Mouse (Mus musculus) stomach, postnatal 0 days (tissue): ENCODE measurements at regions not wholly inside any gene's neighbourhood (a gene's known extent, or its start where the extent isn't known, plus 50 kb on each side); places are given as distances from the start of the nearest gene placed in this dataset.

ENCODE experiments used
- ATAC-seq: fragments of 200-750 bp; cut with Nextera tagmentation; 2 replicates; pipeline ENCODE4 v1.8.0; 2017; ENCODE audit not compliant: low FRiP score, low TSS enrichment
- DNase-seq: peaks from one replicate; pipeline ENCODE4 v3.0.0-alpha.2; 2016; ENCODE audit warnings: low spot score
- H3K27ac ChIP-seq: fragments of 300-500 bp; sonication (generic); replicated peaks from 2 replicates; pipeline ENCODE4 v1.5.1; 2014; ENCODE audit warnings: mild to moderate bottlenecking, control low read depth
- H3K27me3 ChIP-seq: fragments of 300-500 bp; sonication (generic); 2 replicates; pipeline ENCODE4 v1.6.1; 2014; ENCODE audit warnings: low read length; ENCODE audit not compliant: control insufficient read depth, insufficient read depth
- H3K36me3 ChIP-seq: fragments of 300-500 bp; sonication (generic); 2 replicates; pipeline ENCODE4 v1.6.1; 2014; ENCODE audit warnings: low read length, mixed read lengths; ENCODE audit not compliant: control insufficient read depth, insufficient read depth
- H3K4me1 ChIP-seq: fragments of 300-500 bp; sonication (generic); replicated peaks from 2 replicates; pipeline ENCODE4 v1.6.1; 2014; ENCODE audit warnings: antibody characterized with exemption; ENCODE audit not compliant: control insufficient read depth, insufficient read depth
- H3K4me2 ChIP-seq: fragments of 300-500 bp; sonication (generic); replicated peaks from 2 replicates; pipeline ENCODE4 v1.6.1; 2014; ENCODE audit warnings: low read depth, mild to moderate bottlenecking, control low read depth, moderate library complexity
- H3K4me3 ChIP-seq: fragments of 300-500 bp; sonication (generic); 2 replicates; pipeline ENCODE4 v1.5.1; 2014; ENCODE audit warnings: low read depth, low read length, control low read depth
- H3K9ac ChIP-seq: fragments of 300-500 bp; sonication (generic); 2 replicates; pipeline ENCODE4 v1.6.1; 2014; ENCODE audit warnings: mild to moderate bottlenecking, low read length, control low read depth, mixed read lengths
- H3K9me3 ChIP-seq: fragments of 300-500 bp; sonication (generic); 2 replicates; pipeline ENCODE4 v1.6.1; 2016; ENCODE audit warnings: low read length; ENCODE audit not compliant: control insufficient read depth
- CTCF ChIP-seq: IDR thresholded peaks from 2 replicates; pipeline ENCODE4 v1.5.1; 2016; ENCODE audit warnings: antibody characterized with exemption, low read depth, mild to moderate bottlenecking, moderate library complexity
- EP300 ChIP-seq: optimal IDR thresholded peaks from 2 replicates; pipeline ENCODE3; 2016; ENCODE audit warnings: antibody characterized with exemption
- WGBS: fragments of 180-500 bp; shearing (Covaris S2); extraction: QIAGEN DNeasy Blood & Tissue Kit; methylation state at CpG from one replicate; pipeline ENCODE4 v1.1.7; 2014; 5-methylcytosine and 5-hydroxymethylcytosine counted together

DNA sequence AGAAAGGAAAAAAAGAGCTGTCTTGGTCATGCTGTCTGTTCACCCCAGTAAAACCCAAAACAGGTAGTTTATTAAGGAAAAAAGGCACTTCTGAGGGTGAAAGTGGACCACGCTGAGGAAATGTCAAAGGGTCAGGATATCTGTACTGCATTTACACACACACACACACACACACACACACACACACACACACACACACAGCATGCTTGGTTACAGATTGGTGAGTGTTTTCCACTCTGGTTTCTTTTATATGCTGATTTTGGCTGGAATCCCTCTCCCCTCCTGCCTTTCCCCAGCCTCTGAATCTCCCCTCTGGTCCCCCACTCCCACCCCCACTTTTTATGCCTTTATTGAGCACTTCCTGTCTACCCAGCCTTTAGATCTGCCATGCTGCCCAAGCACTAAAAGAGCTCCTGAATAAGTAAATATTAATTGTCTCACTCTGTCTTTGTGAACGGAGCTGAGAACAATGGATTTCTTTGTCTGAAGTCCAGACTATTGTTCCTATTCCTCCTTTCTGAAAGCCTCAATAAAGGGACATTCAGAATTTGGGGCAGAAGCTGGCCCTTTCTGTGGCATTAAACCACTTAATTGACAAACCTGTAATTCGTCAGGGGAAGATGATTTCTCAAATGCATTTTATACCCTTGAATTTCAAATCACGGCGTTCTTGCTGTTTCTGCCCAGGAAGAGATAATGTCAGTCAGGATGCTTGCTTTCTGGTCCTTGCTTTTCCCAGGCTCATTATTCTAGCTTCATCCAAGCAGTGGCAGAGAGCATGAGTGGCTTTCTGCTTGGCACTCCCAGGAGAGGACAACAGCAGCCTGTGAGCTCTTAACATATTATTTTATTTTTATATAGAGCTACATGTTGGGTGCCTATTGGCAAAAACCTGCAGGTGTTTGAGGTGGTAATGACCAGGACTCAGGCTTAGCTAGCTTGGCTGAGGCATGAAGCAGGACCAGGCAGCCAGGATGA is 187.8 kb downstream of the Zfp619 start:
- Histone ChIP-seq H3K4me2 (no peak overlapping the region), H3K27ac (no peak overlapping the region), H3K4me3 (no peak overlapping the region), H3K4me1 (no peaks in the 10 kb centered on the region), H3K9me3 (no peaks in the 10 kb centered on the region), H3K27me3 (no peaks in the 10 kb centered on the region), H3K36me3 (no peaks in the 10 kb centered on the region), H3K9ac (no peak overlapping the region)
- DNase-seq = no peak
- 48% methylated on average over 5 of the region's 5 CpGs for WGBS
- no peak for ATAC-seq
- TF ChIP-seq EP300 (no peak), CTCF (no peak)

DNA sequence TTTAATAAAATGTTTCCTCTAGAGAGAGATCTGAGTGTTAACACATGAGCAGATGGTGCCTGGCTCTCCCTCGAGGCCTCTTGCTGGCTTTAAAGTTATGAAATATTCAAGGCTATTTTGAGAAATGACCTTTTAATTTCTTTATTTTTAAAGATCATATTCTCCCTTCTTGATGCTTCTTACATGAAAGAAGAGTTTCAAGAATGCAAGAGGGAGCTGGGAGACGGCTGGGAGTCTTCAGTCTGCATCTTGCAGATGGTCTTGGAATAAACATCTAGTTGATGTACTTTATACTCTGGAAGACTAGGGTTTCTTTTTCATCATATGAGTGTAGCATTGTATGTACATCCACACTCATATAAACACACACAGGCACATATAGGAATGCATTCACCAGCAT is 189.0 kb downstream of the Zfp619 start:
- Histone ChIP-seq H3K9ac (no peak overlapping the region), H3K4me3 (no peak overlapping the region), H3K4me2 (no peak overlapping the region), H3K36me3 (no peaks in the 10 kb centered on the region), H3K27me3 (no peaks in the 10 kb centered on the region), H3K4me1 (no peaks in the 10 kb centered on the region), H3K9me3 (no peaks in the 10 kb centered on the region), H3K27ac (no peak overlapping the region)
- ATAC-seq (no peak), DNase-seq (no peak)
- 49% methylated on average over 2 of the region's 2 CpGs for WGBS
- TF ChIP-seq EP300 (no peak), CTCF (no peak)

DNA sequence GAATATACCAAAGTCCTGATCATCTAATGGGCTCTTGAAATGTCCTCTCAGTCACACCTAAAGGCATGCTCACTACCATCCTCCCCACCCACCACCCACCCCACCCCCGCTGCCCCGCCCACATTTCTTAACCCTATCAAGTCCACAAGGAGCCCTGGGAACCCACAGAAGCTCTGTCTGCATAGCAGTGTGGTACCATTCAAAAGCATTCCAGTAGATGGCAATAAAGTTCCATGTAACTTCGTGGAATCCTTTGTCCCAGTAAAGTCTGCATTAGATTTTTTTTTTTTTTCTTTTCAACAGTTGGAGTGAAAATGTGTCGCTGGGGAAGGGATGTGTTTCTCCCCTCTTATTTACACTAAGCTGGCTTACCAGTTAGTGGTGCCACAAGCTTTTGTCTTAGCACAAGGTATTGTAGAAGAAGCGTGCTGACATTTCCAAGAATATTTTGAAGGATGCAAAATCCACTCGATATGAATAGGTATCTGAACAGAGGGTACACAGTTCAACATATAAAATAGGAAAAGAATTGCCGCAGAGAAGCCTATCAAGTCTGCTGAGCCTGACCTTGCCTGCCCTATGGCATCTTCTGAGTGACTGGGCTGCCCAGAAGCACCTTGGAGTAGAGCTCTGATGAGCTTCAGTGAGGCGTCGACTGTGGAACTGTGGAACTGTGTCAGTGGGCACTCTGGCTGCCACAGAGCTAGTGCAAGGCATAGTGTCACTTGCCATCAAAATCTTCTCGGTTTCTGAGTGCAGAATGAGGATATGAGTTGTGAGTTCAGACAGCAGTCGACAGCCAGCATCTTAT is 199.0 kb downstream of the Zfp619 start:
- TF ChIP-seq CTCF (peak; percentile 65), EP300 (no peak)
- no peak overlapping the region for H3K4me2 ChIP-seq
- WGBS = 20% methylated on average over 11 of the region's 11 CpGs
- H3K4me1 ChIP-seq = no peaks in the 10 kb centered on the region
- ATAC-seq = no peak
- no peaks in the 10 kb centered on the region for H3K9me3 ChIP-seq
- H3K4me3 ChIP-seq = no peak overlapping the region
- no peak for DNase-seq
- H3K9ac ChIP-seq = no peak overlapping the region
- H3K27ac ChIP-seq = no peak overlapping the region
- H3K27me3 ChIP-seq = no peaks in the 10 kb centered on the region
- no peaks in the 10 kb centered on the region for H3K36me3 ChIP-seq

DNA sequence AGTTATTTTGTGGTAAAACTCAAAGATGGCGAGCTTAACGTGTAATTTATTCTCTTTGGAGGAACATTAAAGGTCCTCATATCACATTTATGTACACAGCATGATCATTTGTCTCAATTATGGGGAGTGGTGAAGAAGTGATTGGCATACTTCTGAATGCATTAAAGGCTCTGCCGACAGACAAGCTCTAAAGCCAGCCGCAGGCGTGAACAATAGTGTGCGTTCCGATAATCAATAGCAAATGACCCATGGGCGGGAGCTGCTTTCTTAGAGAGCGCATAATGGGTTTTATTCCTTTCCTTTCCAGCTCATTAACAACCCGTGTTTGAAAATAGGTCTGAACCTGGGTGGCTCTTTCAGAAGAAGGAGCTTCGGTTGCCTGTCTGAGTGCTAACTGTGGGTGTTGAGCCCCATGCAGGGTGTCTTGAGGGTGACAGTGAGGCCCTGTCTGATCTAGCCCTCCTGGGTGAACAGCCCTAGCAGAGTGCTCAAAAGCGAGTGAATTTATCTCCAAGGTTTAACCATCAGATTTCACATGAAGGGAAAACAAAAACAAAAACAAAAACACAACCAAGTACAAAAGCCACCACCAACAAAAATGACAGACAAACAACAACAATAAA is 210.5 kb downstream of the Zfp619 start:
- Histone ChIP-seq H3K4me3 (no peak overlapping the region), H3K27ac (no peak overlapping the region), H3K4me2 (no peak overlapping the region), H3K9me3 (no peaks in the 10 kb centered on the region), H3K4me1 (no peaks in the 10 kb centered on the region), H3K27me3 (no peaks in the 10 kb centered on the region), H3K9ac (no peak overlapping the region), H3K36me3 (no peaks in the 10 kb centered on the region)
- WGBS = 49% methylated on average over 12 of the region's 12 CpGs
- TF ChIP-seq EP300 = no peak
- no peak for ATAC-seq
- no peak for DNase-seq

DNA sequence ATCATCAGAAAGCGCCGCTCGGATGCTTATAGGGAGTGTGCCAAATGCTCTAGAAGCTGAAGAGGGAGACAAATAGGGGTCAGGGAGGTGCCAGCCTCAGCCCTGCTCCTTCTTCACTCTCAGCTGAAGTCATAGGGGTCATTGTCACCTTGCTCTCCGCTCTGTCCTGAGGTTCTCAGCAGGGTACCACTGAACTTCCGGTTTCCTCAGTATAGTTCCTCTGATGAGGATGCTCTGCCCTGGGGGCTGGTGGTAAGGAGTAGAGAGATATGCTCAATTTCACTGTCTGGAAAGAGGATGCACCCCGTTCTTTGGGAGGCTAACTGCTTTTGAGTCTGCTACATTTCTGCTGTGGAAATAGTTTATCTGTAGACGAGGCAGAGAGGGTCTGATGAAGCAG is 211.4 kb downstream of the Zfp619 start:
- TF ChIP-seq EP300 (no peak), CTCF (no peak)
- Histone ChIP-seq H3K36me3 (no peaks in the 10 kb centered on the region), H3K9me3 (no peaks in the 10 kb centered on the region), H3K4me1 (no peaks in the 10 kb centered on the region), H3K27ac (no peak overlapping the region), H3K27me3 (no peaks in the 10 kb centered on the region), H3K4me2 (no peak overlapping the region), H3K9ac (no peak overlapping the region), H3K4me3 (no peak overlapping the region)
- DNase-seq (no peak), ATAC-seq (no peak)
- 63% methylated on average over 7 of the region's 7 CpGs for WGBS

DNA sequence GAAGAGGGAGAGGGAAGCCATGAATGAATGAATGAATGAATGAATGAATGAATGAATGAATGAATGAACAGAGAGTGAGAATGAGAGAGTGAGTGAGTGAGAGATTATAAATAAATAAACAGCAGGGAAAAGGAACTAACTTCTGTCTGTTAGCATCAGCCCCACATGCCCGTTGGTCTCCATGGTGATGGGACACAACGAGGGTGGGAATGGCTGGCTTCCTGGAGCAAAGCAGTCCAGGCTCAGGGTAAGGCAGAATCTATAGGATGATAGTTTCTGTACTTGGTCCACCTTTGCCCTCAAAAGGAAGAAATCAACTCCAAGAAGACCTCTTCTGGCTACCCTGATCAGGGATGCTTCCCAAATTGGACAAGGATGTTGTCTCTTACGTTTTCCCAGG is 212.2 kb downstream of the Zfp619 start:
- no peak for TF ChIP-seq EP300
- no peak for TF ChIP-seq CTCF
- no peaks in the 10 kb centered on the region for H3K9me3 ChIP-seq
- no peak overlapping the region for H3K27ac ChIP-seq
- H3K36me3 ChIP-seq = no peaks in the 10 kb centered on the region
- 57% methylated on average over 3 of the region's 3 CpGs for WGBS
- H3K27me3 ChIP-seq = no peaks in the 10 kb centered on the region
- no peak overlapping the region for H3K4me3 ChIP-seq
- no peak overlapping the region for H3K4me2 ChIP-seq
- DNase-seq = no peak
- no peak overlapping the region for H3K9ac ChIP-seq
- no peak for ATAC-seq
- no peaks in the 10 kb centered on the region for H3K4me1 ChIP-seq
